In the genomic region with DNA sequence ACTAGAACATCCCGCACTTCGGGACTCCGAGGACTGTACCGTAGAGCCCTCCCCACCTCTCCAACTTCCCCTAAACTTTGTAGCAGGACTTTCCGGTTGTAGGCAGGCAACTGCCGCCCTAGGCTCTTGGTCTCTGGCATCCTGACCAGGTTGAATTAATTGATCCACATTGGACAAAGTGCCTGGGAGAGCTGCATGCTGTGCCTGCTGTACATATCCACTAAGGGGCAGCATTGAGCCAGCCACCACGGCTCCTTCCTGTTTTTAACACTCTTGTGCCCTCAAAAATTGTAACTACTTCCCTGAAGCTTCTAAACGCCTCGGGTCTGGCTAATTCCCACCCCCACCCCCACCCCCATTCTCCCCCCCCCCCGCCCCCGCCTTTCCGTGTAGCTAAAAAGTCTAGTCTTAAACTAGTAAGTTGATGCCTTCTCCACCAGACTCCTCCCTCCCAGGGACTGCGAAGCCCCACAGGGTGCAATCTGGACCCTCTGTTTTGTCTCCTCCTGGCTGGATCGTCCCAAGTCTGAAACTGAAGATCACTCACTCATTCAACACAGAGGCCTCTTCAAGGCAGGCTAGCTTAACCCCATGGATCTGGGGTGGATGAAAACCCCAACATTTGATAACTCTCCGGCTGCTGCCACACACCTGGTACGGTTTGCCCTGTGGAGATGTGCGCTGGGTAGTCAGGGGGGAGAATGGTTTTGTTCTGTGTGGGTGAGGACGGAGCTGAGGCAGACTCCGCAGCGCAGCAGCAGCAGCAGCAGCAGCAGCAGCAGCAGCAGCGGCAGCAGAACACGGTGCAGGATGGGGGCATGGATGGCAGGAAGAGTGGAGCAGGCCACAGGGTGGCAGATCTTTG, we compare ENCODE assay signal across 8 mouse cellular contexts.
DNase-seq lines count a peak whose midpoint lies in the region; ATAC-seq and TF ChIP-seq lines count a peak whose summit lies in the region.

No protein-coding gene starts in this region.

- no peak overlapping the region for H3K27ac ChIP-seq in midbrain, embryonic 11.5 days (ENCODE audit: low read depth, low read length)
- H3K27ac ChIP-seq in midbrain, embryonic 15.5 days: no peak overlapping the region
- H3K27ac ChIP-seq in forebrain, embryonic 12.5 days: no peak overlapping the region
- H3K27ac ChIP-seq in thymus, adult 2 months (ENCODE audit: control insufficient read depth, insufficient read depth, low read length): peak overlapping the region; percentile 98

- no peaks in the 10 kb centered on the region for H3K36me3 ChIP-seq in midbrain, embryonic 11.5 days (ENCODE audit: control insufficient read depth, insufficient read depth, low read length)
- no peaks in the 10 kb centered on the region for H3K36me3 ChIP-seq in midbrain, embryonic 15.5 days (replicated peaks)
- no peaks in the 10 kb centered on the region for H3K36me3 ChIP-seq in forebrain, embryonic 12.5 days (replicated peaks)
- no peaks in the 10 kb centered on the region for H3K36me3 ChIP-seq in thymus, adult 2 months (ENCODE audit: control insufficient read depth, insufficient read depth, low read length)

- H3K4me1 ChIP-seq in midbrain, embryonic 11.5 days (ENCODE audit: control insufficient read depth, insufficient read depth, low read length): no peaks in the 10 kb centered on the region; the same call in 1 of the 2 replicates
- no peaks in the 10 kb centered on the region for H3K4me1 ChIP-seq in midbrain, embryonic 15.5 days
- peaks cover 11% of the 10 kb centered on the region; the same call in 1 of the 2 replicates for H3K4me1 ChIP-seq in forebrain, embryonic 12.5 days
- H3K4me1 ChIP-seq in thymus, adult 2 months (replicated peaks; ENCODE audit: control insufficient read depth, insufficient read depth, low read length): peaks cover 22% of the 10 kb centered on the region

- TF ChIP-seq POLR2A in thymus, adult 2 months (IDR thresholded peaks at IDR 0.05; ENCODE audit: control insufficient read depth, extremely low read depth, insufficient read depth, low read length, poor library complexity): peak; percentile 36; the same call in 1 of the 2 replicates

- no peaks in the 10 kb centered on the region for H3K9me3 ChIP-seq in midbrain, embryonic 11.5 days (ENCODE audit: control insufficient read depth, low read length)
- no peaks in the 10 kb centered on the region for H3K9me3 ChIP-seq in midbrain, embryonic 15.5 days
- H3K9me3 ChIP-seq in forebrain, embryonic 12.5 days: no peaks in the 10 kb centered on the region

- 0 out of 2 replicates have a peak overlapping the region, but pooled peaks have one; percentile 27 for H3K9ac ChIP-seq in midbrain, embryonic 11.5 days (ENCODE audit: low read length)
- no peak overlapping the region for H3K9ac ChIP-seq in midbrain, embryonic 15.5 days
- H3K9ac ChIP-seq in forebrain, embryonic 12.5 days: no peak overlapping the region

- TF ChIP-seq CTCF in thymus, adult 2 months (IDR thresholded peaks at IDR 0.05; ENCODE audit: borderline replicate concordance, control insufficient read depth, extremely low read depth, insufficient read depth, low read length, poor library complexity): peak; percentile 63; the same call in 1 of the 2 replicates

- DNase-seq in midbrain, embryonic 11.5 days (ENCODE audit: low spot score, missing footprints): peak; percentile 90
- DNase-seq in ZHBTc4 (ENCODE audit: low read depth, low spot score): peak; percentile 75
- DNase-seq in kidney, adult 18-20 months: peak; percentile 45
- DNase-seq in thymus, adult 2 months: peak; percentile 67
- no peak for DNase-seq in layer of hippocampus, postnatal 25 days (ENCODE audit: extremely low spot score in 1 of 2, low spot score in 1 of 2)

- no peak overlapping the region for H3K4me3 ChIP-seq in midbrain, embryonic 11.5 days (ENCODE audit: low read depth, low read length)
- H3K4me3 ChIP-seq in midbrain, embryonic 15.5 days: no peak overlapping the region
- no peak overlapping the region for H3K4me3 ChIP-seq in forebrain, embryonic 12.5 days (replicated peaks)
- H3K4me3 ChIP-seq in thymus, adult 2 months (ENCODE audit: control insufficient read depth, insufficient read depth, low read length): peak overlapping the region; percentile 60

- no peaks in the 10 kb centered on the region for H3K27me3 ChIP-seq in midbrain, embryonic 11.5 days (ENCODE audit: control insufficient read depth, insufficient read depth, low read length)
- no peaks in the 10 kb centered on the region for H3K27me3 ChIP-seq in midbrain, embryonic 15.5 days (replicated peaks)
- 0 out of 2 replicates have a peak, but pooled peaks cover 3% of the 10 kb centered on the region for H3K27me3 ChIP-seq in forebrain, embryonic 12.5 days
- H3K27me3 ChIP-seq in thymus, adult 2 months (ENCODE audit: control insufficient read depth, insufficient read depth, low read length): no peaks in the 10 kb centered on the region

- H3K4me2 ChIP-seq in midbrain, embryonic 11.5 days: no peak overlapping the region
- no peak overlapping the region for H3K4me2 ChIP-seq in midbrain, embryonic 15.5 days
- H3K4me2 ChIP-seq in forebrain, embryonic 12.5 days: peak overlapping the region; percentile 19

- WGBS in midbrain, embryonic 11.5 days: 45% methylated on average over 21 of the region's 22 CpGs
- 46% methylated on average over 21 of the region's 22 CpGs for WGBS in midbrain, embryonic 15.5 days
- WGBS in forebrain, embryonic 12.5 days: 39% methylated on average over 22 of the region's 22 CpGs
- WGBS in thymus, adult 2 months: 24% methylated on average over 22 of the region's 22 CpGs

- no peak for ATAC-seq in midbrain, embryonic 11.5 days (ENCODE audit: low FRiP score)
- ATAC-seq in midbrain, embryonic 15.5 days (replicated peaks): no peak; the same call in 1 of the 2 replicates
- 0 out of 2 replicates have a peak, but pooled peaks have one; percentile 13 for ATAC-seq in forebrain, embryonic 12.5 days (ENCODE audit: low FRiP score)
- peak; percentile 69 for ATAC-seq in megakaryocyte progenitor cell, adult 5-6 weeks (replicated peaks; ENCODE audit: poor library complexity)

Comparison
In these comparisons a context has a peak if more than half of its experiments do, and no peak if none do; other contexts are left out.
1. ATAC-seq: peak in forebrain, embryonic 12.5 days (single experiment) and megakaryocyte progenitor cell, adult 5-6 weeks (single experiment); none in midbrain, embryonic 11.5 days (single experiment) and midbrain, embryonic 15.5 days (single experiment).
2. DNase-seq: peak in midbrain, embryonic 11.5 days (single experiment), ZHBTc4 (single experiment), kidney, adult 18-20 months (single experiment) and thymus, adult 2 months (single experiment); none in layer of hippocampus, postnatal 25 days (0 of 2).